Mouse (Mus musculus) ES-Bruce4 (cell line): ENCODE data around the gene Olfr1512. TPM values are rescaled to one million over a fixed set of nuclear protein-coding genes. Genes with fewer than 3 reads are reported as not detected.

Experiments
- H3K27ac ChIP-seq: 2 replicates; pipeline ENCODE4 v1.5.1; 2012; ENCODE audit warnings: low read length, inconsistent platforms; ENCODE audit not compliant: insufficient read depth
- H3K27me3 ChIP-seq: 2 replicates; pipeline ENCODE4 v1.6.1; 2012; ENCODE audit warnings: mild to moderate bottlenecking, low read length, inconsistent platforms; ENCODE audit not compliant: control insufficient read depth, poor library complexity, insufficient read depth, severe bottlenecking
- H3K36me3 ChIP-seq: 2 replicates; pipeline ENCODE4 v1.6.1; 2012; ENCODE audit warnings: inconsistent platforms, mild to moderate bottlenecking, low read length, moderate library complexity; ENCODE audit not compliant: control insufficient read depth, poor library complexity, insufficient read depth, severe bottlenecking
- H3K4me1 ChIP-seq: one replicate; pipeline ENCODE4 v1.8.1; 2011; ENCODE audit warnings: low read length; ENCODE audit not compliant: control insufficient read depth, insufficient read depth
- H3K4me3 ChIP-seq: 2 replicates; pipeline ENCODE4 v1.5.1; 2011; ENCODE audit warnings: low read depth, mild to moderate bottlenecking, low read length
- H3K9ac ChIP-seq: 2 replicates; pipeline ENCODE4 v1.6.1; 2012; ENCODE audit warnings: low read depth, mild to moderate bottlenecking, inconsistent platforms; ENCODE audit not compliant: poor library complexity, severe bottlenecking
- H3K9me3 ChIP-seq: replicated peaks from 2 replicates; pipeline ENCODE4 v1.6.1; 2012; ENCODE audit warnings: mild to moderate bottlenecking, low read length, inconsistent platforms; ENCODE audit not compliant: control insufficient read depth, poor library complexity, insufficient read depth, severe bottlenecking
- CTCF ChIP-seq: IDR thresholded peaks from one replicate; pipeline ENCODE4 v1.8.1; 2011; ENCODE audit warnings: low read depth, low read length
- EP300 ChIP-seq: IDR thresholded peaks from 2 replicates; pipeline ENCODE4 v1.6.1; 2011; ENCODE audit warnings: low read depth, low read length; ENCODE audit not compliant: insufficient read depth
- POLR2A ChIP-seq: IDR thresholded peaks from one replicate; pipeline ENCODE4 v1.8.1; 2011; ENCODE audit warnings: low read length; ENCODE audit not compliant: insufficient read depth
- polyA plus RNA-seq: library from polyadenylated mRNA; stranded (reverse); fragments of >200 nt; gene quantifications from 2 replicates; pipeline ENCODE4 v1.2.4, GENCODE M21; 2011; ENCODE audit warnings: low read depth; ENCODE audit not compliant: missing spikeins, insufficient read depth, insufficient read length

Gene Olfr1512
- polyA plus RNA-seq, 1 experiment, result not detected

DNA sequence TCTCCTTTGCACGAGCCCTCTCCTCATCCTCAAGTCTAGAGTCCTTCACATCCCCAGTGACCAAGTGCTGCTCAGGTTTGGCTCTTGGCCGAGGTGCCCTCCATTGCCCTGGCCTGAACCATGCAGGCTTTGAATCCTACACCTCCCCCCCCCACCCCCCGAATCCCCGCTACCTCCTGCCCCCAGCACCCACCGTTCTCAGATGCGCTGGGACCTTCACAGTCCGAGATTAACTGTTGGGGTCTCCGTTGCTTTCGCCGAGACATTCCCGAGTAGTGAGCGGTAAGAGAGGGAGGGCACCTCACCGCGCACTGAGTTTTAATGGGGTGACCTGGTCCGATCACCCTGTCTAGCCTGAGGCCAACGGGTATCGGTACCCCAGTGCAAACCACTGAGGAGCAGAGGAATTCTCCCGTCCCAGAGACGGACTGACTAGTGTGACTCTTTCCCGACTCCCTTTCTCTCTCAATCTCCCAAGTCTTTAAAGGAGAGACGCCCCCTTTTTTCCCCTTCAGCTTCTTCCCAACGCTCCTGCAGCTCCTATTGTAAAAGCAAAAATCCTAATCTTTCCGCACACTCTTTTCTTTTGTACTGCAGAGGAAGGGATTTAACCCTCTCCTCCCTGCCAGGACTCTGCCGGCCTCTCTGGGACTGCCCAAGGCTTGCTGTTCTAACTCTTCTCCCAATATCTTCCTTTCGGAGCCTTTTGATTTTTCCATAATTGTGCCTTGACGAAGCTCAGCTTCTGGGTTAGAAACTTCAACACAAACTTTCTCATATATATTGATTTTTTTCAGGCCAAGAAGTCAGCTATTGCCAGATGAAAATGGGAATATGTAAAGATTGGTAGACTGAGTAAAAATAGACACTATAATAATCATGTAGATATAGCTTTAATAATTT lies 50.8 kb downstream of the Olfr1512 start, which contains the start of gene Sall2:
Gene Sall2 (minus strand): TSS at position 853 of the 903 bp plus-strand sequence.
- TF ChIP-seq POLR2A, result no peak
- no peak for TF ChIP-seq CTCF
- TF ChIP-seq EP300, result no peak
- Histone ChIP-seq H3K27me3 (no peaks in the 10 kb centered on the region), H3K27ac (no peak within 1 kb of the TSS), H3K9me3 (no peaks in the 10 kb centered on the region), H3K4me1 (peaks cover 4% of the 10 kb centered on the region), H3K9ac (peak within 1 kb of the TSS; percentile 14; the same call in 1 of the 2 replicates), H3K4me3 (peak within 1 kb of the TSS; percentile 70), H3K36me3 (no peaks in the 10 kb centered on the region)

- Histone ChIP-seq H3K4me3 (no peak overlapping the region), H3K4me1 (peaks cover 4% of the 10 kb centered on the region), H3K27me3 (no peaks in the 10 kb centered on the region), H3K27ac (no peak overlapping the region), H3K9ac (peak overlapping the region; percentile 14; the same call in 1 of the 2 replicates), H3K36me3 (no peaks in the 10 kb centered on the region), H3K9me3 (no peaks in the 10 kb centered on the region)
- no peak for TF ChIP-seq POLR2A
- no peak for TF ChIP-seq CTCF
- no peak for TF ChIP-seq EP300
These were observed 51.5 kb downstream of the Olfr1512 start for GRCm38 (mm10) chr14:52327375-52327901.

GRCm38 (mm10) chr14:52325890-52326289 lies 53.1 kb downstream of the Olfr1512 start:
- TF ChIP-seq CTCF, result no peak
- TF ChIP-seq EP300, result 0 out of 2 replicates have a peak, but pooled peaks have one; percentile 44

More at GRCm38 (mm10) chr14:52325890-52326289, 53.1 kb downstream of the Olfr1512 start:
- H3K36me3 ChIP-seq, result no peaks in the 10 kb centered on the region
- no peak overlapping the region for H3K9ac ChIP-seq
- H3K4me3 ChIP-seq, result no peak overlapping the region
- no peak overlapping the region for H3K27ac ChIP-seq
- H3K4me1 ChIP-seq, result peaks cover 2% of the 10 kb centered on the region
- no peaks in the 10 kb centered on the region for H3K9me3 ChIP-seq
- H3K27me3 ChIP-seq, result no peaks in the 10 kb centered on the region

Other genes starting within 250 kb of the Olfr1512 start
- 217 and 224 TPM in 2 replicates for gene Supt16, start 181.8 kb downstream of the Olfr1512 start, polyA plus RNA-seq
- gene Chd8, start 121.4 kb downstream of the Olfr1512 start, polyA plus RNA-seq, result 175 and 178 TPM in 2 replicates
- 66.5 and 67.4 TPM in 2 replicates for gene Tox4, start 100.0 kb downstream of the Olfr1512 start, polyA plus RNA-seq
- 16.5 and 23.2 TPM in 2 replicates for gene Rab2b, start 99.6 kb downstream of the Olfr1512 start, polyA plus RNA-seq
- 65.8 and 67.6 TPM in 2 replicates for gene Mettl3, start 74.0 kb downstream of the Olfr1512 start, polyA plus RNA-seq
- gene Sall2, start 50.4 kb downstream of the Olfr1512 start, polyA plus RNA-seq, result 10.0 and 11.4 TPM in 2 replicates
- gene Olfr1513, start 22.8 kb downstream of the Olfr1512 start, polyA plus RNA-seq, result not detected in 2 replicates
- gene Olfr1511, start 18.2 kb upstream of the Olfr1512 start, polyA plus RNA-seq, result not detected in 2 replicates
- not detected in 2 replicates for gene Olfr1510, start 35.2 kb upstream of the Olfr1512 start, polyA plus RNA-seq
- not detected in 2 replicates for gene Olfr1509, start 63.8 kb upstream of the Olfr1512 start, polyA plus RNA-seq
- gene Olfr1508, start 88.3 kb upstream of the Olfr1512 start, polyA plus RNA-seq, result not detected in 2 replicates
- gene Olfr1507, start 116.6 kb upstream of the Olfr1512 start, polyA plus RNA-seq, result not detected in 2 replicates